Mouse (Mus musculus) lung, embryonic 16.5 days (tissue): ENCODE results near the gene Grb14. TPM values are rescaled to one million over a fixed set of nuclear protein-coding genes. Genes with fewer than 3 reads are reported as not detected.

Experiments used
- ATAC-seq: fragments of 200-750 bp; cut with Nextera tagmentation; 2 replicates; pipeline ENCODE4 v1.8.0; 2017; ENCODE audit warnings: low read depth, mild to moderate bottlenecking, moderate library complexity
- H3K27ac ChIP-seq: fragments of 300-500 bp; sonication (generic); 2 replicates; pipeline ENCODE4 v1.5.1; 2014; ENCODE audit warnings: mild to moderate bottlenecking, control low read depth, low read length
- H3K27me3 ChIP-seq: fragments of 300-500 bp; sonication (generic); 2 replicates; pipeline ENCODE4 v1.6.1; 2014; ENCODE audit warnings: low read depth, low read length, mixed read lengths; ENCODE audit not compliant: control insufficient read depth, insufficient read depth
- H3K36me3 ChIP-seq: fragments of 300-500 bp; sonication (generic); 2 replicates; pipeline ENCODE4 v1.6.1; 2014; ENCODE audit warnings: low read length; ENCODE audit not compliant: control insufficient read depth, insufficient read depth
- H3K4me1 ChIP-seq: fragments of 300-500 bp; sonication (generic); replicated peaks from 2 replicates; pipeline ENCODE4 v1.6.1; 2014; ENCODE audit warnings: low read length, mixed read lengths; ENCODE audit not compliant: control insufficient read depth, insufficient read depth
- H3K4me2 ChIP-seq: fragments of 300-500 bp; sonication (generic); 2 replicates; pipeline ENCODE4 v1.6.1; 2014; ENCODE audit warnings: low read depth, low read length, control low read depth
- H3K4me3 ChIP-seq: fragments of 300-500 bp; sonication (generic); 2 replicates; pipeline ENCODE4 v1.5.1; 2014; ENCODE audit warnings: mild to moderate bottlenecking, low read length, control low read depth
- H3K9ac ChIP-seq: fragments of 300-500 bp; sonication (generic); 2 replicates; pipeline ENCODE4 v1.6.1; 2014; ENCODE audit warnings: low read length, control low read depth
- H3K9me3 ChIP-seq: fragments of 300-500 bp; sonication (generic); 2 replicates; pipeline ENCODE4 v1.6.1; 2016; ENCODE audit warnings: low read length; ENCODE audit not compliant: control insufficient read depth
- WGBS: fragments of 180-500 bp; shearing (Covaris S2); extraction: QIAGEN DNeasy Blood & Tissue Kit; methylation state at CpG from one replicate; pipeline ENCODE4 v1.1.7; 2014; 5-methylcytosine and 5-hydroxymethylcytosine counted together
- polyA plus RNA-seq: library from polyadenylated mRNA; unstranded; fragments of >200 nt; fragmentation: Nextera tagmentation; extraction: Ambion mirVana; gene quantifications from 2 replicates; pipeline ENCODE4 v1.2.1, GENCODE M21; 2015

Gene Grb14
- polyA plus RNA-seq, 1 experiment from 2014 or later: 40.6 TPM

GRCm38 (mm10) chr2:64947484-64947883 lies 77.3 kb downstream of the Grb14 start:
- H3K4me1 ChIP-seq: no peaks in the 10 kb centered on the region
- no peak overlapping the region for H3K9ac ChIP-seq
- no peaks in the 10 kb centered on the region for H3K27me3 ChIP-seq
- no peak overlapping the region for H3K4me3 ChIP-seq
- no peak overlapping the region for H3K4me2 ChIP-seq
- 69% methylated on average over 3 of the region's 3 CpGs for WGBS
- H3K27ac ChIP-seq: no peak overlapping the region
- no peaks in the 10 kb centered on the region for H3K9me3 ChIP-seq
- H3K36me3 ChIP-seq: no peaks in the 10 kb centered on the region
- no peak for ATAC-seq

DNA sequence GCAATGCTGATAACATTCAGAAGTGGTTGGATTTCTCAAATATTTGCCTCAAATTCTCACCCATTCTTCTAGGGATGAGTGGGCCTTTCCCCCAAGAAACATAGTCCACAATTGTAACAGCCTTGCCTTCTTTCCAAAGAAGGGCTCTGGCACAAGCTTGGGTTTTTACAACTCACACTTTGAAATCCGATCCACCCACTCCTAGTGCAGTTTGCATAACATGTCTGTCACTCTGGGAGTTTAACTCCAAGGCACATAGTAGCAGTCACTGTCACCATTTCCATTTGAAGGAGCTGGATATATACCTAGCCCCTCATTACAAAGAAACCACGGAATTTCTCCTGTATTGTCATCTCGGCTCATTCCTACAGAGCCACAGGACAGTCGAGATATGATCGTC lies 103.9 kb downstream of the Grb14 start:
- WGBS: 33% methylated on average over 5 of the region's 5 CpGs
- H3K9ac ChIP-seq: no peak overlapping the region
- H3K9me3 ChIP-seq: no peaks in the 10 kb centered on the region
- no peak overlapping the region for H3K4me2 ChIP-seq
- no peak overlapping the region for H3K27ac ChIP-seq
- no peak overlapping the region for H3K4me3 ChIP-seq
- peaks cover 3% of the 10 kb centered on the region for H3K4me1 ChIP-seq
- ATAC-seq: peak; percentile 62; the same call in 1 of the 2 replicates
- H3K36me3 ChIP-seq: no peaks in the 10 kb centered on the region
- no peaks in the 10 kb centered on the region for H3K27me3 ChIP-seq

GRCm38 (mm10) chr2:64915448-64915847 lies 109.3 kb downstream of the Grb14 start:
- 55% methylated on average over 6 of the region's 6 CpGs for WGBS
- H3K4me2 ChIP-seq: no peak overlapping the region
- no peak overlapping the region for H3K27ac ChIP-seq
- H3K9ac ChIP-seq: no peak overlapping the region
- H3K4me1 ChIP-seq: no peaks in the 10 kb centered on the region
- H3K36me3 ChIP-seq: no peaks in the 10 kb centered on the region
- ATAC-seq: no peak
- H3K4me3 ChIP-seq: no peak overlapping the region
- no peaks in the 10 kb centered on the region for H3K27me3 ChIP-seq
- H3K9me3 ChIP-seq: no peaks in the 10 kb centered on the region

GRCm38 (mm10) chr2:64904877-64905276 lies 119.9 kb downstream of the Grb14 start:
- Histone ChIP-seq H3K9ac (no peak overlapping the region), H3K4me1 (no peaks in the 10 kb centered on the region), H3K4me2 (no peak overlapping the region), H3K27ac (no peak overlapping the region), H3K9me3 (no peaks in the 10 kb centered on the region), H3K36me3 (no peaks in the 10 kb centered on the region), H3K27me3 (no peaks in the 10 kb centered on the region), H3K4me3 (no peak overlapping the region)
- WGBS: 80% methylated on average over 5 of the region's 5 CpGs
- ATAC-seq: no peak

GRCm38 (mm10) chr2:64897844-64898243 lies 126.9 kb downstream of the Grb14 start:
- 72% methylated on average over 5 of the region's 5 CpGs for WGBS
- Histone ChIP-seq H3K4me2 (no peak overlapping the region), H3K4me3 (no peak overlapping the region), H3K9me3 (no peaks in the 10 kb centered on the region), H3K27ac (no peak overlapping the region), H3K9ac (no peak overlapping the region), H3K36me3 (no peaks in the 10 kb centered on the region), H3K27me3 (no peaks in the 10 kb centered on the region), H3K4me1 (no peaks in the 10 kb centered on the region)
- no peak for ATAC-seq

GRCm38 (mm10) chr2:64893233-64893632 lies 131.6 kb downstream of the Grb14 start:
- Histone ChIP-seq H3K4me2 (no peak overlapping the region), H3K27me3 (no peaks in the 10 kb centered on the region), H3K36me3 (no peaks in the 10 kb centered on the region), H3K4me1 (no peaks in the 10 kb centered on the region), H3K4me3 (no peak overlapping the region), H3K9me3 (no peaks in the 10 kb centered on the region), H3K27ac (no peak overlapping the region), H3K9ac (no peak overlapping the region)
- 53% methylated on average over 7 of the region's 7 CpGs for WGBS
- no peak for ATAC-seq

DNA sequence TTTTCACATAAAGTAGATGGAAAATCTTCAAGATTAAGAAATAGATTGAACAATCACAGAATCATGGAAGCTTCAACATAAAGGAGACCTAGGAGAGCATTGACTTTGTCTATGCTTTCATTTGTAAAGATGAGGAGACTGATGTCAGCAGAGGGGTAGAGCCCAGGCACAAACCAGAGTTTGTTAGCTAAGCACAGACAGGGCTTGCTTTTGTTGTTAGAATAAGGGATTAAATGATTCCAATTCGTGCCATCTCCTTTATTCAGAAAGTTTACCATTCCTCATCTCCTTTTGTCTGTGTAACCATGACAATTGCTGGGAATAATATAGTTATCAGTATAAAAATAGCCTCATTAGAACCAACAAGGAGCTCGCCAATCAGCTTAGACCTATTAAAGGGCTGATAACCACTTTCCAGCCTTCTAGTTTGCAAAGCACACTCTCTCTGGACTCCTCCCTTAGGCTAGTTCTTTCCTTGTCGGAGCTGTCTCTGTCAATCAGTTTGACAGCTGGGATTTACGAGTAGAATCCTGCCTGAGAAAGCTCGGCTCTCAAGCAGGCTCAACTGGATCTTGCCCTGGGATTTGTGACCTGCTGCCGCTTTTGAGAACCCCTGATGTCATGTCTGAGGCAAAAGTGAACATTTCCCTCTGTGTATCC lies 137.6 kb downstream of the Grb14 start:
- Histone ChIP-seq H3K4me3 (no peak overlapping the region), H3K9ac (no peak overlapping the region), H3K9me3 (no peaks in the 10 kb centered on the region), H3K4me1 (no peaks in the 10 kb centered on the region), H3K27ac (no peak overlapping the region), H3K4me2 (no peak overlapping the region), H3K27me3 (no peaks in the 10 kb centered on the region), H3K36me3 (no peaks in the 10 kb centered on the region)
- ATAC-seq: no peak
- WGBS: 41% methylated on average over 6 of the region's 6 CpGs

DNA sequence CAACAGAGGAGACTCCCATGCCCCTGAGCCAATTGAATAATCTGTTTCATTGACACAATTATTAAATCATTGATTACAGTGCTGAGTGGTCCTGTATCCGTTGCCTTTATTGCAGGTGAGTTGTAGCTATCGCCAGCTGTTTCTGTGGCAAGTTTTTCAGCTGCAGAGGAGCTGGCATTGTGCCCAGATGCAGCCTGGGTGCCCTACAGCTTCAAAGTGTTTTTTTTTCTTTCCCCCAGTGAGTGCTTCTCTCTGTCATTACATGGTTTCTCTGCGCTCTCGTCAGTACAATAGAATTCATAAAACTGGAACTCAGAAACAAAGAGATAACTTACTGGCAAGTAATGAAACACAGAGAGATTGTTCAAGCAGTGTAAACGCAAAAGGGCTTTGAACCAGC lies 139.1 kb downstream of the Grb14 start:
- no peaks in the 10 kb centered on the region for H3K9me3 ChIP-seq
- H3K4me1 ChIP-seq: no peaks in the 10 kb centered on the region
- ATAC-seq: no peak
- no peak overlapping the region for H3K4me2 ChIP-seq
- H3K4me3 ChIP-seq: no peak overlapping the region
- no peak overlapping the region for H3K9ac ChIP-seq
- H3K27ac ChIP-seq: no peak overlapping the region
- WGBS: 24% methylated on average over 5 of the region's 5 CpGs
- no peaks in the 10 kb centered on the region for H3K27me3 ChIP-seq
- no peaks in the 10 kb centered on the region for H3K36me3 ChIP-seq

- no peak overlapping the region for H3K27ac ChIP-seq
- WGBS: 26% methylated on average over 2 of the region's 2 CpGs
- no peak for ATAC-seq
- no peaks in the 10 kb centered on the region for H3K9me3 ChIP-seq
- no peaks in the 10 kb centered on the region for H3K27me3 ChIP-seq
- H3K36me3 ChIP-seq: no peaks in the 10 kb centered on the region
- no peak overlapping the region for H3K4me2 ChIP-seq
- no peak overlapping the region for H3K9ac ChIP-seq
- no peaks in the 10 kb centered on the region for H3K4me1 ChIP-seq
- no peak overlapping the region for H3K4me3 ChIP-seq
These were observed 146.5 kb downstream of the Grb14 start for GRCm38 (mm10) chr2:64878275-64878674.
